Mouse (Mus musculus): ENCODE results near the gene Ywhah. TPM values are rescaled to one million over a fixed set of nuclear protein-coding genes. Genes with fewer than 3 reads are reported as not detected.

The Ywhah gene
- total RNA-seq (2014; rRNA removed) (559 and 659 TPM in 2 replicates), polyA plus RNA-seq (2015; fragmentation: Nextera tagmentation; extraction: Ambion mirVana) (935 and 978 TPM in 2 replicates)

- Histone ChIP-seq H3K4me3 (ENCODE audit: low read length) (peak within 1 kb of the TSS; percentile 82), H3K4me1 (ENCODE audit: insufficient read depth, low read length) (peaks cover 9% of the 10 kb centered on the region), H3K27me3 (ENCODE audit: insufficient read depth, low read length) (no peaks in the 10 kb centered on the region), H3K4me2 (ENCODE audit: low read depth, low read length) (peak within 1 kb of the TSS; percentile 70), H3K27ac (peak within 1 kb of the TSS; percentile 99), H3K36me3 (ENCODE audit: insufficient read depth, low read length) (0 out of 2 replicates have a peak, but pooled peaks cover 2% of the 10 kb centered on the region), H3K9ac (replicated peaks; ENCODE audit: low read length) (peak within 1 kb of the TSS; percentile 91), H3K9me3 (ENCODE audit: low read length) (no peaks in the 10 kb centered on the region)
- peak; percentile 97 for ATAC-seq
- DNase-seq (ENCODE audit: low spot score): peak; percentile 99
- under 1% methylated on average over 91 of the region's 121 CpGs for WGBS
- peak; percentile 49; the same call in 1 of the 2 replicates for TF ChIP-seq CTCF (IDR thresholded peaks at IDR 0.05; ENCODE audit: low read depth)
Measured at GRCm38 (mm10) chr5:33018561-33019425, at the start of gene Ywhah. Ywhah (plus strand) TSS chr5:33018816.

- Histone ChIP-seq H3K27me3 (ENCODE audit: insufficient read depth, low read length) (no peaks in the 10 kb centered on the region), H3K36me3 (ENCODE audit: insufficient read depth, low read length) (peaks cover 10% of the 10 kb centered on the region), H3K4me3 (ENCODE audit: low read length) (no peak overlapping the region), H3K9me3 (ENCODE audit: low read length) (no peaks in the 10 kb centered on the region), H3K4me1 (ENCODE audit: insufficient read depth, low read length) (no peaks in the 10 kb centered on the region), H3K27ac (no peak overlapping the region), H3K4me2 (ENCODE audit: low read depth, low read length) (no peak overlapping the region), H3K9ac (replicated peaks; ENCODE audit: low read length) (no peak overlapping the region)
- no peak for ATAC-seq
- DNase-seq (ENCODE audit: low spot score): no peak
- 83% methylated on average over 4 of the region's 4 CpGs for WGBS
- no peak for TF ChIP-seq CTCF (IDR thresholded peaks at IDR 0.05; ENCODE audit: low read depth)
Measured at GRCm38 (mm10) chr5:32976541-32976940, 42.1 kb upstream of the Ywhah start.

- no peak overlapping the region for H3K4me3 ChIP-seq (ENCODE audit: low read length)
- peaks cover 10% of the 10 kb centered on the region for H3K36me3 ChIP-seq (ENCODE audit: insufficient read depth, low read length)
- H3K4me1 ChIP-seq (ENCODE audit: insufficient read depth, low read length): no peaks in the 10 kb centered on the region
- no peak for TF ChIP-seq CTCF (IDR thresholded peaks at IDR 0.05; ENCODE audit: low read depth)
- no peak overlapping the region; the same call in 1 of the 2 replicates for H3K27ac ChIP-seq
- no peaks in the 10 kb centered on the region for H3K9me3 ChIP-seq (ENCODE audit: low read length)
- DNase-seq (ENCODE audit: low spot score) (no peak), ATAC-seq (no peak)
- H3K4me2 ChIP-seq (ENCODE audit: low read depth, low read length): no peak overlapping the region
- H3K27me3 ChIP-seq (ENCODE audit: insufficient read depth, low read length): no peaks in the 10 kb centered on the region
- no peak overlapping the region for H3K9ac ChIP-seq (replicated peaks; ENCODE audit: low read length)
Measured at GRCm38 (mm10) chr5:32977179-32977578, 41.4 kb upstream of the Ywhah start.

- H3K27ac ChIP-seq: no peak overlapping the region
- ATAC-seq (no peak), DNase-seq (ENCODE audit: low spot score) (no peak)
- no peaks in the 10 kb centered on the region for H3K9me3 ChIP-seq (ENCODE audit: low read length)
- H3K36me3 ChIP-seq (ENCODE audit: insufficient read depth, low read length): peaks cover 12% of the 10 kb centered on the region
- H3K27me3 ChIP-seq (ENCODE audit: insufficient read depth, low read length): no peaks in the 10 kb centered on the region
- 32% methylated on average over 1 of the region's 1 CpGs for WGBS
- H3K4me1 ChIP-seq (ENCODE audit: insufficient read depth, low read length): no peaks in the 10 kb centered on the region
- H3K4me2 ChIP-seq (ENCODE audit: low read depth, low read length): no peak overlapping the region
- H3K9ac ChIP-seq (replicated peaks; ENCODE audit: low read length): no peak overlapping the region
- TF ChIP-seq CTCF (IDR thresholded peaks at IDR 0.05; ENCODE audit: low read depth): no peak
- no peak overlapping the region for H3K4me3 ChIP-seq (ENCODE audit: low read length)
Measured at GRCm38 (mm10) chr5:32985379-32985778, 33.2 kb upstream of the Ywhah start.

- H3K36me3 ChIP-seq (ENCODE audit: insufficient read depth, low read length): peaks cover 8% of the 10 kb centered on the region
- TF ChIP-seq CTCF (IDR thresholded peaks at IDR 0.05; ENCODE audit: low read depth): no peak
- WGBS: 62% methylated on average over 1 of the region's 1 CpGs
- ATAC-seq: no peak
- no peaks in the 10 kb centered on the region for H3K27me3 ChIP-seq (ENCODE audit: insufficient read depth, low read length)
- H3K27ac ChIP-seq: no peak overlapping the region
- no peaks in the 10 kb centered on the region for H3K4me1 ChIP-seq (ENCODE audit: insufficient read depth, low read length)
- H3K9ac ChIP-seq (replicated peaks; ENCODE audit: low read length): no peak overlapping the region
- DNase-seq (ENCODE audit: low spot score): no peak
- H3K9me3 ChIP-seq (ENCODE audit: low read length): no peaks in the 10 kb centered on the region
- no peak overlapping the region for H3K4me3 ChIP-seq (ENCODE audit: low read length)
- H3K4me2 ChIP-seq (ENCODE audit: low read depth, low read length): no peak overlapping the region
Measured at GRCm38 (mm10) chr5:32987873-32988272, 30.7 kb upstream of the Ywhah start.

- ATAC-seq (no peak), DNase-seq (ENCODE audit: low spot score) (no peak)
- Histone ChIP-seq H3K27ac (peak overlapping the region; percentile 17; the same call in 1 of the 2 replicates), H3K36me3 (ENCODE audit: insufficient read depth, low read length) (no peaks in the 10 kb centered on the region; the same call in 1 of the 2 replicates), H3K9me3 (ENCODE audit: low read length) (no peaks in the 10 kb centered on the region), H3K4me3 (ENCODE audit: low read length) (no peak overlapping the region), H3K4me1 (ENCODE audit: insufficient read depth, low read length) (0 out of 2 replicates have a peak, but pooled peaks cover 5% of the 10 kb centered on the region), H3K9ac (replicated peaks; ENCODE audit: low read length) (no peak overlapping the region), H3K4me2 (ENCODE audit: low read depth, low read length) (no peak overlapping the region), H3K27me3 (ENCODE audit: insufficient read depth, low read length) (no peaks in the 10 kb centered on the region)
- WGBS: 81% methylated on average over 13 of the region's 13 CpGs
- TF ChIP-seq CTCF (IDR thresholded peaks at IDR 0.05; ENCODE audit: low read depth): no peak
Measured at GRCm38 (mm10) chr5:32989959-32990640, 28.5 kb upstream of the Ywhah start.
